Mouse (Mus musculus): Measurements from ENCODE around the gene Ppp1r16b.

DNA sequence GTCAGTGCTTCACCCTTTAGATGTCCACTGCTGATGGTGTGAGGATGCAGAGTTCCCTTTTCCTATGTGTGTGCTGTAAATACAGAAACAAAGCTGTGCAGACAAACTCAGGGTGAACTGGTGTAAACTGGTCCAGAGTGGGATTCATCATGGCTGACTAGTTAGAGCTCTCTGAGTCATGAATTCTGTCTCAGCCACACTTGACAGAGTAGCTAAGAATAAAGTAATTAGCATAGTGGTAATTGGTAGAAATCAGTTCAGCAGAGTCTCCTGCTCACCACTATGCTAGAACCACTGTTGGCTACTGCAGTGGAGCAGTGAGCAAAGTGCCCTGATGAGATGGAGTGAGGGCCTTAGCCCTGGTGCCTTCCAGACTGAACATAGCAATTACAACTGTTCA, 150.5 kb downstream of the Ppp1r16b start:
- TF ChIP-seq CTCF (IDR thresholded peaks at IDR 0.05; ENCODE audit: borderline replicate concordance, control insufficient read depth, extremely low read depth, insufficient read depth, low read length, poor library complexity) (no peak), POLR2A (IDR thresholded peaks at IDR 0.05; ENCODE audit: control insufficient read depth, extremely low read depth, insufficient read depth, low read length, poor library complexity) (no peak)
